Comparison of ENCODE assay signal across 20 mouse cellular contexts in the genomic region with DNA sequence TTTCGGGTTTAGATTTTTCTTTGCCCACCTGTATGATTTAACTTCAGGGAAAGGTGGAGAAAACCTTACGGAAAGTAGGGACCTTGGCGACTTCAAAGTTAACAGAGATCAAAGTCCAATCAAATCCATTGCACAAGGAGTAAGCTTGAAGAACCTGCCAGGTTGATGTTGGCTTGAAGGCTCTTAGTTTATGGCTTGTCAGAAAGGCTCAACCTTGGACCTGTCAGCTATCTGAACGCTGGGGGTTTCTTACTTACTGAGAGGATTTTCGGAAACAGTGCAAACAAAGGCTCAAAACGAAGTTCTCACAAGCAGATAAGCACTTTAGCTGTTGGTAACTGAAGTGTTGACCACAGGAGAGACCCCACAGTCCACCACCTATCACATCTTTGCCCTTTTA. TPM values are rescaled to one million over a fixed set of nuclear protein-coding genes. Genes with fewer than 3 reads are reported as not detected.
DNase-seq lines count a peak whose midpoint lies in the region; ATAC-seq and TF ChIP-seq lines count a peak whose summit lies in the region.
"Had no signal": no experiment of that assay in that cellular context is flagged by ENCODE, and none has a peak within 500 bp of the region (broad histone marks: within the 10 kb centered on the region; RNA-seq: fewer than 3 reads in every experiment).

No protein-coding gene starts in this region.

- WGBS in kidney, adult 2 months, result 59% methylated on average over 6 of the region's 6 CpGs
- 29% methylated on average over 6 of the region's 6 CpGs for WGBS in liver, adult 2 months
- WGBS in liver, embryonic 11.5 days, result 56% methylated on average over 6 of the region's 6 CpGs
- WGBS in intestine, embryonic 15.5 days, result 56% methylated on average over 6 of the region's 6 CpGs
- WGBS in intestine, postnatal 0 days, result 37% methylated on average over 6 of the region's 6 CpGs

- no peak overlapping the region for H3K9ac ChIP-seq in liver, adult 2 months (ENCODE audit: low read depth, low read length)
- H3K9ac ChIP-seq in liver, embryonic 11.5 days (ENCODE audit: low read depth, low read length), result no peak overlapping the region
- no peak overlapping the region for H3K9ac ChIP-seq in intestine, embryonic 15.5 days
- no peak overlapping the region for H3K9ac ChIP-seq in intestine, postnatal 0 days (ENCODE audit: low read depth, low read length)
- H3K9ac ChIP-seq: embryonic facial prominence, embryonic 12.5 days; forebrain, embryonic 13.5 days; forebrain, embryonic 15.5 days had no signal

- no peak overlapping the region for H3K4me3 ChIP-seq in kidney, adult 2 months (ENCODE audit: insufficient read depth, low read depth, low read length)
- no peak overlapping the region for H3K4me3 ChIP-seq in liver, adult 2 months (ENCODE audit: insufficient read depth, low read depth, low read length)
- no peak overlapping the region for H3K4me3 ChIP-seq in liver, embryonic 11.5 days (ENCODE audit: low read depth, low read length)
- H3K4me3 ChIP-seq in intestine, embryonic 15.5 days (replicated peaks), result no peak overlapping the region
- H3K4me3 ChIP-seq in intestine, postnatal 0 days (ENCODE audit: low read depth, low read length), result no peak overlapping the region
- H3K4me3 ChIP-seq: embryonic facial prominence, embryonic 10.5 days; embryonic facial prominence, embryonic 12.5 days; forebrain, embryonic 13.5 days; forebrain, embryonic 15.5 days had no signal

- H3K4me1 ChIP-seq in kidney, adult 2 months (ENCODE audit: control insufficient read depth, insufficient read depth, low read length), result no peaks in the 10 kb centered on the region
- 0 out of 2 replicates have a peak, but pooled peaks cover 4% of the 10 kb centered on the region for H3K4me1 ChIP-seq in liver, adult 2 months (ENCODE audit: control insufficient read depth, insufficient read depth, low read length)
- no peaks in the 10 kb centered on the region for H3K4me1 ChIP-seq in liver, embryonic 11.5 days (replicated peaks; ENCODE audit: control insufficient read depth, insufficient read depth, low read length)
- no peaks in the 10 kb centered on the region for H3K4me1 ChIP-seq in intestine, embryonic 15.5 days (replicated peaks)
- no peaks in the 10 kb centered on the region for H3K4me1 ChIP-seq in intestine, postnatal 0 days (replicated peaks; ENCODE audit: control insufficient read depth, insufficient read depth, low read length)
- H3K4me1 ChIP-seq: embryonic facial prominence, embryonic 12.5 days; forebrain, embryonic 13.5 days; forebrain, embryonic 15.5 days had no signal

- DNase-seq in kidney, adult 2 months, result peak; percentile 14
- DNase-seq in kidney, adult 18-20 months, result no peak
- peak; percentile 6 for DNase-seq in liver, adult 2 months (ENCODE audit: extremely low read depth, low read depth, low spot score)
- DNase-seq in liver, embryonic 11.5 days (ENCODE audit: low spot score), result no peak
- no peak for DNase-seq in gastrocnemius, adult 18-20 months (ENCODE audit: low spot score)
- DNase-seq: cerebellum, adult 11-12 months; cerebellum, adult 2 months; cerebellum, adult 9-10 months had no signal

- TF ChIP-seq POLR2A in kidney, adult 2 months (IDR thresholded peaks at IDR 0.05; ENCODE audit: low read depth, low read length), result no peak
- no peak for TF ChIP-seq POLR2A in liver, adult 2 months (IDR thresholded peaks at IDR 0.05; ENCODE audit: extremely low read depth, insufficient read depth, low read length)

- TF ChIP-seq CTCF in kidney, adult 2 months (conservative IDR thresholded peaks at IDR 0.05; ENCODE audit: insufficient read depth, insufficient read length, low read depth, low read length), result no peak
- TF ChIP-seq CTCF in liver, adult 2 months (IDR thresholded peaks at IDR 0.05; ENCODE audit: low read depth, low read length), result no peak
- no peak for TF ChIP-seq CTCF in intestine, postnatal 0 days (IDR thresholded peaks at IDR 0.05; ENCODE audit: low read depth)

- no peak for ATAC-seq in liver, embryonic 11.5 days (replicated peaks; ENCODE audit: low FRiP score)
- ATAC-seq in intestine, embryonic 15.5 days, result peak; percentile 76; the same call in 1 of the 2 replicates
- ATAC-seq in intestine, postnatal 0 days, result peak; percentile 54; the same call in 1 of the 2 replicates
- ATAC-seq: activated CD4-positive, CD25-positive, alpha-beta regulatory T cell, adult 4 months; CD4-positive, CD25-positive, alpha-beta regulatory T cell, adult 4 months; forebrain, embryonic 13.5 days; Patski had no signal

- no peaks in the 10 kb centered on the region for H3K9me3 ChIP-seq in liver, embryonic 11.5 days (ENCODE audit: control insufficient read depth, low read length)
- no peaks in the 10 kb centered on the region for H3K9me3 ChIP-seq in intestine, embryonic 15.5 days
- H3K9me3 ChIP-seq in intestine, postnatal 0 days (ENCODE audit: control insufficient read depth), result no peaks in the 10 kb centered on the region
- H3K9me3 ChIP-seq: embryonic facial prominence, embryonic 10.5 days; embryonic facial prominence, embryonic 12.5 days; forebrain, embryonic 13.5 days; forebrain, embryonic 15.5 days; G1E had no signal

- H3K79me2 ChIP-seq in liver, adult 2 months (ENCODE audit: control insufficient read depth, insufficient read depth, low read length), result no peaks in the 10 kb centered on the region

- H3K36me3 ChIP-seq in kidney, adult 2 months (ENCODE audit: control insufficient read depth, insufficient read depth, low read length), result no peaks in the 10 kb centered on the region
- H3K36me3 ChIP-seq in liver, adult 2 months (ENCODE audit: control insufficient read depth, insufficient read depth, low read length), result no peaks in the 10 kb centered on the region
- no peaks in the 10 kb centered on the region for H3K36me3 ChIP-seq in liver, embryonic 11.5 days (ENCODE audit: control insufficient read depth, insufficient read depth, low read length)
- no peaks in the 10 kb centered on the region for H3K36me3 ChIP-seq in intestine, embryonic 15.5 days
- H3K36me3 ChIP-seq in intestine, postnatal 0 days (ENCODE audit: control insufficient read depth, insufficient read depth), result no peaks in the 10 kb centered on the region
- H3K36me3 ChIP-seq: embryonic facial prominence, embryonic 10.5 days; embryonic facial prominence, embryonic 12.5 days; forebrain, embryonic 15.5 days; G1E had no signal

- no peak overlapping the region for H3K27ac ChIP-seq in kidney, adult 2 months (ENCODE audit: insufficient read depth, low read depth, low read length)
- no peak overlapping the region for H3K27ac ChIP-seq in liver, adult 2 months (replicated peaks; ENCODE audit: insufficient read depth, low read depth, low read length)
- no peak overlapping the region for H3K27ac ChIP-seq in liver, embryonic 11.5 days (ENCODE audit: low read depth, low read length)
- H3K27ac ChIP-seq in intestine, embryonic 15.5 days, result no peak overlapping the region
- no peak overlapping the region for H3K27ac ChIP-seq in intestine, postnatal 0 days (ENCODE audit: low read depth, low read length)
- H3K27ac ChIP-seq: embryonic facial prominence, embryonic 10.5 days; embryonic facial prominence, embryonic 12.5 days; forebrain, embryonic 13.5 days; forebrain, embryonic 15.5 days had no signal

- no peak overlapping the region for H3K4me2 ChIP-seq in liver, embryonic 11.5 days
- no peak overlapping the region for H3K4me2 ChIP-seq in intestine, embryonic 15.5 days (replicated peaks)
- H3K4me2 ChIP-seq in intestine, postnatal 0 days (replicated peaks; ENCODE audit: low read depth), result no peak overlapping the region
- H3K4me2 ChIP-seq: forebrain, embryonic 13.5 days had no signal

- no peaks in the 10 kb centered on the region for H3K27me3 ChIP-seq in kidney, adult 2 months (replicated peaks; ENCODE audit: control insufficient read depth, insufficient read depth, low read length)
- H3K27me3 ChIP-seq in liver, adult 2 months (ENCODE audit: control insufficient read depth, insufficient read depth, low read length), result peaks cover 2% of the 10 kb centered on the region; the same call in 1 of the 2 replicates
- no peaks in the 10 kb centered on the region for H3K27me3 ChIP-seq in liver, embryonic 11.5 days (replicated peaks; ENCODE audit: control insufficient read depth, insufficient read depth, low read length)
- H3K27me3 ChIP-seq in intestine, embryonic 15.5 days (replicated peaks), result no peaks in the 10 kb centered on the region
- no peaks in the 10 kb centered on the region for H3K27me3 ChIP-seq in intestine, postnatal 0 days (replicated peaks; ENCODE audit: control insufficient read depth, insufficient read depth, low read length)
- H3K27me3 ChIP-seq: CH12.LX; embryonic facial prominence, embryonic 12.5 days; forebrain, embryonic 13.5 days; forebrain, embryonic 15.5 days had no signal

RNA-seq across cellular contexts. Expression of a gene that starts 11.4 kb away (rescaled TPM):
- 0.08 TPM in 1 of 2 replicates, not detected in the other for polyA plus RNA-seq in kidney, adult 2 months (2012; rRNA removed)
- 0.07 and 0.37 TPM in 2 replicates for total RNA-seq in liver, adult 2 months (2014; rRNA removed)
- polyA plus RNA-seq in liver, adult 2 months (2012; rRNA removed), result not detected in 2 replicates
- polyA plus RNA-seq in liver, embryonic 11.5 days (2014; fragmentation: Nextera tagmentation; extraction: Ambion mirVana), result 197 and 222 TPM in 2 replicates
- polyA plus RNA-seq in intestine, embryonic 15.5 days (2015; fragmentation: Nextera tagmentation; extraction: Ambion mirVana), result 13.7 and 14.1 TPM in 2 replicates
- polyA plus RNA-seq in intestine, postnatal 0 days (2015; fragmentation: Nextera tagmentation; extraction: Ambion mirVana), result 0.46 and 0.95 TPM in 2 replicates
- total RNA-seq in gastrocnemius, adult 18-20 months (2021), result not detected
- total RNA-seq: adrenal gland, adult 2 months; CH12.LX had no signal
- polyA plus RNA-seq: adrenal gland, adult 2 months; CD4-positive, CD25-positive, alpha-beta regulatory T cell, adult 4 months; Patski had no signal

Comparison
In these comparisons a context has a peak if more than half of its experiments do, and no peak if none do; other contexts are left out.
1. DNase-seq: peak in kidney, adult 2 months (single experiment) and liver, adult 2 months (single experiment); none in kidney, adult 18-20 months (single experiment), liver, embryonic 11.5 days (single experiment) and gastrocnemius, adult 18-20 months (single experiment).
2. RNA of a gene that starts 11.4 kb away (polyA plus RNA-seq): 197 to 222 TPM in liver, embryonic 11.5 days; 13.7 to 14.1 TPM in intestine, embryonic 15.5 days, 0.46 to 0.95 TPM in intestine, postnatal 0 days, 0.08 TPM in kidney, adult 2 months and not detected in liver, adult 2 months; every median in the first group is over 10 times any median in the second.